Mouse (Mus musculus): ENCODE measurements around the gene Cemip. TPM values are rescaled to one million over a fixed set of nuclear protein-coding genes. Genes with fewer than 3 reads are reported as not detected.
"Not testable (repeated sequence)": the region's sequence is repeated elsewhere in the genome, so short reads cannot be mapped to it uniquely, and the experiment has no call there.

The Cemip gene
- total RNA-seq (2021) = 1 to 10 TPM; 1.9 to 2.8 TPM
- long read RNA-seq, experiment 1 = 0 reads
- long read RNA-seq, experiment 2, partial matches to known transcripts = 0 of 1 reads
- long read RNA-seq, experiment 2, other reads (novel, unspliced or antisense) = 1 of 1 reads

- DNase-seq (ENCODE audit: low spot score in 2 of 2) = peak; percentile 64 to 66
Measured at GRCm38 (mm10) chr7:84086039-84086829, at the start of gene Cemip. Gene Cemip (minus strand): TSS chr7:84086502.

DNA sequence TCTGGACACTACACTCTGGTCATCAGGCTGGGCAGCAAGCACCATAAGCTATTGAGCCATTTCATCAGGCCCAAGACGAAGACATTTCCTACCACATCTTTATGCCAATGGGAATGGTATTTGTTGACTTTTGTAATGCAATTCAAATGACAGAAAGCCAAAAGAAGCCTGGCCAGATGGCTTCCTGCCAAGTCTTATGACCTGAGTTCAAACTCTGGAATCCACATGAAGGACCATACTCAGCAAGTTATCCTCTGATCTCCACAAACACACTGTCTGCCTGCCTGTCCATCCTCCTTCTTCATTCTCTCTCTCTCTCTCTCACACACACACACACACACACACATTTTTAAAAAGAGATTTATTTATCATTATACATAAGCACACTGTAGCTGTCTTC, 46.4 kb upstream of the Cemip start:
- DNase-seq (ENCODE audit: low spot score in 2 of 2) = no peak

DNA sequence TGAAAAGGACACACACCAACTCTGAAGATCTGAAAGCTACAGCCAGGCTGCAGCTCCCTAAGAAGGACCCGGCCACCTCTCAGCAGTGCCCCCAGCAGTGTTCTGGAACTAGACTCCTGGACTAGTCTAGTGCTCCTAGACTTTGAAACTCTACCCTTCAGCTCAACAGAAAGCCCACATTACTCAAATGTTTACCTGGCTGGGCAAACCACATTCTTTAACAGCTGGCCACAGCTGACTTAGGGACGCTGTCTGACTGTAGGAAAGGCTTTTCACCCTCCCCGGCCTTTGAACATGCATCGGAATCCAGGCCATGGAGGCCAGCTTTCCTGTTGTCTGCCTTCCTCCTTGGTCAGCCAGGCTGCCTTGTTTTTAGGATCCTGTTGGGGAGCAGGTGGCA, 45.4 kb upstream of the Cemip start:
- no peak for DNase-seq (ENCODE audit: low spot score in 2 of 2)

DNA sequence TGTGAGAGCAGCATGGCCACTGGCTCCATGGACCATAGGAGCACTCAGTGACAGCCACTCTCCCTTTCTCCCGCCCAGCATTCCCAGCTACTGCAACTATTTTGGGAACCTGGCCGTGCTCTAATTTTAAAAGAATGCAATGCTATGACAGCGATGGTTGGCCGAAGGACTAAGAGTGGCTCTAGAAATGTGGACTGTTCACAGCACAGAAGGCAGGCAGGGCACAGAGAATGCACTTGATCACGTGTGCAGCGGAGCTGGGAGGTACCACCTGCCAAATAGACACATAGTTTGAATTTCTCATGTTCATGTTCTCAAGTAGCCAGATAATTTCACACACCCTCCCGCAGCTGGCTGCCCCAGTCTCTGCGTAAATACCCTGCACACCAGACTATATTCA, 42.4 kb upstream of the Cemip start:
- no peak for DNase-seq (ENCODE audit: low spot score in 2 of 2)

- no peak for DNase-seq (ENCODE audit: low spot score in 2 of 2)
Measured at GRCm38 (mm10) chr7:84125730-84126129, 39.4 kb upstream of the Cemip start.

GRCm38 (mm10) chr7:84123651-84124050, 37.3 kb upstream of the Cemip start:
- not testable (repeated sequence) for DNase-seq (ENCODE audit: low spot score in 2 of 2)

DNA sequence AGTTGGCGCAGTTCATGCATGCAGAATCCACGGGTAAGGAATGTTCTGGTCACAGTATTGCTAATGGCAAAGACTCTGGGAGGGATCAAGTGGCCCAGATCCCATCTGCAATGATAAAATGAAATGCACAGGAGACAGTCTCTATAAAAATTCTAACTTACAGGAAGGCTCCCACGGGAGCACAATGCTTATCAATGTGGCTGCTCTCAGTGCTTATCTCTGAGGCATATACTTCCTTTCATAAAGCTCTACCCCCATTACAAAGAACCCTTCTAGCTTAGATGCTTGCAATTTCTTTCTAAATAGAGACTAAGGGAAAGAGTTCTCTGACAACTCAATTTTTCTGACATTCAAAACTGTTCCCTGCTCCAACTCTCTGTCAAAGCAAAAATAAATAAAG, 35.5 kb upstream of the Cemip start:
- DNase-seq (ENCODE audit: low spot score in 2 of 2) = no peak

DNA sequence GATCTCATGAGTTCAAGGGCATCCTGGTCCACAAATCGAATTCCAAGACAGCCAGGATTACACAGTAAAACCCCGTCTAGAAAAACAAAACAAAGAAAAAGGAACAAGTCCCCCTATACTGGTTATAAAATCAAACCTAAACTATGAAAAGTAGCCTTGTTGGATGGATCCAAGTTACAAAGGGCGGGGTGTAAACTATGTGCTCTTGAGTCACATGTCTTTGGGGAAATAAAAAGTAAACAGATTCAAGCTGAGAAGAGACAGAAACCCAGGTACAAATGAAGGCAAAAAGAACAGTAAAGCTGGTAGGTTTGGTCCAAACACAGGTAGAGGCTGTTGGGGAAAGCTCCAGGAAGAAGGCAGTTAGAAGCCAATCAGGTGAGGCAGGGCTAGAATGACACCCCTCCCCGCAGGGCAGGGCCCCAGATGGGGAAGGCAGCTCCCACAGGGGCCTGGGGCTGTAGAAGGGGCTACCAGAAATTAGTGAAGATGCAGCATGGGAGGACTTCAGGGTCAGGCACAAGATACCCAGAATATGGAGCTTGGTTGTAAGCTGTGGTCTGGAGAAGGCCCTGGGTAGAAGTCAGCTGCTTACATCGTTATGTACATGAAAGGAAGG, 33.9 kb upstream of the Cemip start:
- DNase-seq (ENCODE audit: low spot score in 2 of 2) = no peak

- DNase-seq (ENCODE audit: low spot score in 2 of 2) = no peak
Measured at GRCm38 (mm10) chr7:84119216-84120105, 33.2 kb upstream of the Cemip start.

- DNase-seq (ENCODE audit: low spot score in 2 of 2) = no peak
Measured at GRCm38 (mm10) chr7:84117543-84118122, 31.3 kb upstream of the Cemip start.

GRCm38 (mm10) chr7:84116621-84117542, 30.6 kb upstream of the Cemip start:
- no peak for DNase-seq (ENCODE audit: low spot score in 2 of 2)

DNA sequence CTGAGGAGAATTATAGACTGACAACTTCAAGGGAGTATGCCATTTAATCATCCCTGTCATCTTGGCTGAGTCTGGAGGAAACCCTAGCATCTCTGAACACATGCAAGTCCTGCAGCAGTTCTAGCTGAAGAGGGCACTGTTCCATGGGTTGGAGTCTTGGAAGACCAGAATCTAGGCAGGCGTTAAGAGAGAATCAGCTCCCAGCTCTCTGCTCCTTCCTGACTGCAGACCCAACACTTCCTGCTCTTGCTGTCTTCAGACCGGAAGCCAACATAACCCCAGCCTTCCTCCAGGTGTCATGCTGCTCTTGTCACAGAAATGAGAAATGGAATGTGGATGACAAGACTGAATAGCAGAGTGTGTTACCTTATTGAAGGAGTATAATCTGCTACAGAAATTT, 29.1 kb upstream of the Cemip start:
- DNase-seq (ENCODE audit: low spot score in 2 of 2) = no peak

DNA sequence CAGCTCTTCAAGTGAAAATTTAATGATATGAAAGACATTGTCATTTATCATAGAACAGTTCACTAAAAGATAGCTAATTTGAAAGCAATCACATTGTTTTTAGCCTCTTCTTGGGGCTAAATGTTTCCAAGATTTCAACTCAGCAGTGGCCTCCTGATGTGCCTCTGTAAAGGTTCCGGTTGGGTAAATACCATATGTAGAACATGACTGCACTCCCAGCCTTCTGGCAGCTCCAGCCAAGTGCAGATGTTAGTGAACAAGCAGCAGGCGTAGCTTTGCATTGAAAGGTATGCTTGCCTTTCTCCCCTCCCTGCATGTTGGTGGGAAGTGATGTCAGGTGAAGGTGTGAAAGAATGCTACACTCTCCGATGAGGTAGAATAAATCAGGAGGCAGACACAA, 28.5 kb upstream of the Cemip start:
- no peak for DNase-seq (ENCODE audit: low spot score in 2 of 2)

DNA sequence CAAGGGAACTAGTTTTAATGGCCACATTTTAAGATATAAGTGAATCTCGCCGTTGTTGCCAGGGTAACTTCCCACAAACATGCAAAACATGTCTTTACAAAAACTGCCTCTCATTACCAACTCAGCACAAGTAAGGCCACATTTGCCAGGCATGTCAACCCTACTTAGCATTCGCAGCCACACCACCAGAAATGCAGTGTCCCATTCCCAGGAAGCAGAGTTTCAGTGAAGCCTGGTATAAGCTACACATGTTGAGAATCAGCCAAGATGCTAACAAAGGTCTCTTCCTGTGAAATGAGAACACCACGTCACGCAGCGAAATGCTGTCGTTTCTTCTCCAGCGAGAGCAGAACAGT, 26.7 kb upstream of the Cemip start:
- DNase-seq (ENCODE audit: low spot score in 2 of 2) = no peak

- DNase-seq (ENCODE audit: low spot score in 2 of 2) = no peak
Measured at GRCm38 (mm10) chr7:84112351-84113034, 26.2 kb upstream of the Cemip start.

- no peak for DNase-seq (ENCODE audit: low spot score in 2 of 2)
Measured at GRCm38 (mm10) chr7:84111716-84112350, 25.5 kb upstream of the Cemip start.

- no peak for DNase-seq (ENCODE audit: low spot score in 2 of 2)
Measured at GRCm38 (mm10) chr7:84106942-84107341, 20.6 kb upstream of the Cemip start.

GRCm38 (mm10) chr7:84102589-84102988, 16.3 kb upstream of the Cemip start:
- DNase-seq (ENCODE audit: low spot score in 2 of 2) = no peak

GRCm38 (mm10) chr7:84100672-84101071, 14.4 kb upstream of the Cemip start:
- DNase-seq (ENCODE audit: low spot score in 2 of 2) = no peak

Data from adrenal gland, postnatal 4 days (tissue).